Mouse (Mus musculus) small intestine, adult 2 months (tissue): ENCODE data around the gene Gramd1b.
"Not testable (repeated sequence)": the region's sequence is repeated elsewhere in the genome, so short reads cannot be mapped to it uniquely, and the experiment has no call there.

Experiments
- CTCF ChIP-seq: fragments of 200-500 bp; IDR thresholded peaks from 2 replicates; pipeline ENCODE4 v1.5.1; 2012; ENCODE audit warnings: low read depth, mild to moderate bottlenecking, control low read depth, inconsistent platforms, low read length, moderate library complexity, mixed read lengths; ENCODE audit not compliant: insufficient replicate concordance, insufficient read length; ENCODE audit errors: extremely low read depth
- POLR2A ChIP-seq: fragments of 200-500 bp; IDR thresholded peaks from 2 replicates; pipeline ENCODE4 v1.6.1; 2012; ENCODE audit warnings: low read depth, mild to moderate bottlenecking, control low read depth, inconsistent platforms, low read length, moderate library complexity

DNA sequence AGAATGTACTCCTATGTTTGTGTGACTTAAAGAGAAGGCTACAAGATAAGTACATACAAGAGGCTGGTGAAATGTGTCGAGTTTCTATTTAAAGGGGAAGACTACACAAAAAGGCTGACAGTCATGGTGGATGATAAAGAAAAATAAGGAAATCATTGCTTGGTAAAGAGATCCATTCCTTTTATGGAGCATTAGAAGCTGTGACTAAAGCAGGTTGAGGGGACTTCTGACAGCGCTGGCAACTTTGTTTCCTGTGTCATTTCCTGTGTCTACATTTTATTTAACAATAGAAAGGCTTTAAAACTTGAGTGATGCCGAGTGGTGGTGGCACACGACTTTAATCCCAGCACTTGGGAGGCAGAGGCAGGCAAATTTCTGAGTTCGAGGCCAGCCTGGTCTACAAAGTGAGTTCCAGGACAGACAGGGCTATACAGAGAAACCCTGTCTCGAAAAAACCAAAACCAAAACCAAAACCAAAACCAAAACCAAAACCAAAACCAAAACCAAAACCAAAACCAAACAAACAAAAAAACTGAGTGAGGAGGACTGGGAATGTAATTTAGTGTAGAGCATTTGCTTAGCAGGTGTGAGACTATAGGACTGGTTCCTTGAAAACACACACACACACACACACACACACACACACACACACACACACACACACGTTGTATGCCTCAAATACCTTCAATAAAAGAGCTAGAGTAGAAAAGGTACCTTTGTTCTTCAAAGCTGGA is 48.7 kb downstream of the Gramd1b start:
- TF ChIP-seq POLR2A, CTCF: not testable (repeated sequence)
